Mouse (Mus musculus) kidney, adult 11 months (tissue): ENCODE data around the gene Zc3h7b.
A peak's percentile ranks its signal among the peaks of the same experiment; 100 is the strongest.

Experiments used
- DNase-seq: peaks from one replicate; pipeline ENCODE4 v3.0.0; 2022

Gene Zc3h7b

GRCm38 (mm10) chr15:81822631-81823030, 77.8 kb downstream of the Zc3h7b start:
- DNase-seq, result no peak

- no peak for DNase-seq
These were observed 80.0 kb downstream of the Zc3h7b start for GRCm38 (mm10) chr15:81824832-81825231.

- DNase-seq, result no peak
These were observed 83.8 kb downstream of the Zc3h7b start for GRCm38 (mm10) chr15:81828426-81829207.

- DNase-seq, result no peak
These were observed 84.3 kb downstream of the Zc3h7b start for GRCm38 (mm10) chr15:81829208-81829580.

- no peak for DNase-seq
These were observed 85.7 kb downstream of the Zc3h7b start for GRCm38 (mm10) chr15:81830530-81830929.

GRCm38 (mm10) chr15:81831136-81831825, 86.4 kb downstream of the Zc3h7b start:
- peak; percentile 93 for DNase-seq

- peak; percentile 61 for DNase-seq
These were observed 87.4 kb downstream of the Zc3h7b start for GRCm38 (mm10) chr15:81832219-81832618.

GRCm38 (mm10) chr15:81833481-81833880, 88.6 kb downstream of the Zc3h7b start:
- DNase-seq, result no peak

- DNase-seq, result peak; percentile 21
These were observed 89.4 kb downstream of the Zc3h7b start for GRCm38 (mm10) chr15:81834171-81834841.

GRCm38 (mm10) chr15:81835007-81835880, 90.4 kb downstream of the Zc3h7b start:
- peak; percentile 81 for DNase-seq

GRCm38 (mm10) chr15:81836124-81836821, 91.4 kb downstream of the Zc3h7b start:
- peak; percentile 98 for DNase-seq

GRCm38 (mm10) chr15:81836966-81837920, 92.4 kb downstream of the Zc3h7b start:
- DNase-seq, result peak; percentile 75

GRCm38 (mm10) chr15:81838554-81839235, 93.8 kb downstream of the Zc3h7b start:
- peak; percentile 76 for DNase-seq

- DNase-seq, result peak; percentile 98
These were observed 94.8 kb downstream of the Zc3h7b start for GRCm38 (mm10) chr15:81839634-81840033.

GRCm38 (mm10) chr15:81840306-81840705, 95.4 kb downstream of the Zc3h7b start:
- DNase-seq, result no peak

GRCm38 (mm10) chr15:81842275-81842674, 97.4 kb downstream of the Zc3h7b start:
- no peak for DNase-seq

GRCm38 (mm10) chr15:81845033-81845625, 100.3 kb downstream of the Zc3h7b start:
- DNase-seq, result no peak

GRCm38 (mm10) chr15:81845724-81846123, 100.9 kb downstream of the Zc3h7b start:
- peak; percentile 88 for DNase-seq
